Mouse (Mus musculus) c-Kit-positive CD71-positive TER-119-positive erythroid progenitor cells, embryonic 14.5 days (primary cell): ENCODE measurements around the gene Mrpl20.

Experiments
- DNase-seq: peaks from one replicate; pipeline ENCODE4 v3.0.0-alpha.2; 2013; ENCODE audit warnings: low spot score

The Mrpl20 gene

GRCm38 (mm10) chr4:155802741-155803339 lies at the start of gene Mrpl20:
Gene Mrpl20 (plus strand): TSS chr4:155802878.
- no peak for DNase-seq

GRCm38 (mm10) chr4:155757011-155757410 lies 45.7 kb upstream of the Mrpl20 start:
- DNase-seq: no peak

- DNase-seq: peak; percentile 52
Measured at GRCm38 (mm10) chr4:155759862-155760612, 42.6 kb upstream of the Mrpl20 start.

- peak; percentile 93 for DNase-seq
Measured at GRCm38 (mm10) chr4:155760613-155761355, 41.9 kb upstream of the Mrpl20 start, which contains the start of gene Atad3a. Gene Atad3a (minus strand): TSS chr4:155761093.

GRCm38 (mm10) chr4:155761356-155762099 lies 41.1 kb upstream of the Mrpl20 start:
- no peak for DNase-seq

GRCm38 (mm10) chr4:155762357-155762756 lies 40.3 kb upstream of the Mrpl20 start:
- no peak for DNase-seq

- no peak for DNase-seq
Measured at GRCm38 (mm10) chr4:155769496-155769879, 33.2 kb upstream of the Mrpl20 start.

GRCm38 (mm10) chr4:155769880-155770512 lies 32.7 kb upstream of the Mrpl20 start:
- DNase-seq: peak; percentile 82

- DNase-seq: no peak
Measured at GRCm38 (mm10) chr4:155770626-155771025, 32.1 kb upstream of the Mrpl20 start.

- no peak for DNase-seq
Measured at GRCm38 (mm10) chr4:155771706-155772105, 31.0 kb upstream of the Mrpl20 start.

- no peak for DNase-seq
Measured at GRCm38 (mm10) chr4:155772786-155773185, 29.9 kb upstream of the Mrpl20 start.

- DNase-seq: no peak
Measured at GRCm38 (mm10) chr4:155773335-155774078, 29.2 kb upstream of the Mrpl20 start.

- DNase-seq: peak; percentile 65
Measured at GRCm38 (mm10) chr4:155774280-155774754, 28.4 kb upstream of the Mrpl20 start, which contains the start of gene Vwa1. Gene Vwa1 (minus strand): TSS chr4:155774698.

GRCm38 (mm10) chr4:155774971-155775740 lies 27.5 kb upstream of the Mrpl20 start:
- DNase-seq: no peak

- no peak for DNase-seq
Measured at GRCm38 (mm10) chr4:155775855-155776254, 26.8 kb upstream of the Mrpl20 start.

GRCm38 (mm10) chr4:155776704-155777335 lies 25.9 kb upstream of the Mrpl20 start:
- DNase-seq: no peak

GRCm38 (mm10) chr4:155777816-155778215 lies 24.9 kb upstream of the Mrpl20 start:
- no peak for DNase-seq

- DNase-seq: no peak
Measured at GRCm38 (mm10) chr4:155779498-155779897, 23.2 kb upstream of the Mrpl20 start.

GRCm38 (mm10) chr4:155780895-155781294 lies 21.8 kb upstream of the Mrpl20 start:
- DNase-seq: no peak
